Mouse (Mus musculus) myocyte (in vitro differentiated cells): ENCODE measurements around the gene Ddx41.

ENCODE experiments used
- E2F4 ChIP-seq: IDR thresholded peaks from one replicate; pipeline ENCODE4 v1.6.1; 2011; ENCODE audit warnings: mild to moderate bottlenecking, control low read depth, moderate library complexity; ENCODE audit not compliant: insufficient read depth
- MAX ChIP-seq: IDR thresholded peaks from one replicate; pipeline ENCODE4 v1.6.1; 2011; ENCODE audit warnings: low read depth, mild to moderate bottlenecking, control low read depth
- MYOD1 ChIP-seq, 3 experiments: IDR thresholded peaks; one replicate each; pipeline ENCODE4 v1.6.1; 2011; ENCODE audit warnings: control low read depth in 2 of 3, low read depth in 2 of 3, mild to moderate bottlenecking in 2 of 3, moderate library complexity in 1 of 3; ENCODE audit not compliant: insufficient read length in 2 of 3, control insufficient read depth in 1 of 3
- POLR2A ChIP-seq: IDR thresholded peaks from one replicate; pipeline ENCODE4 v1.6.1; 2011; ENCODE audit warnings: low read depth, mild to moderate bottlenecking, control low read depth, moderate library complexity; ENCODE audit not compliant: insufficient read length
- POLR2AphosphoS2 ChIP-seq: IDR thresholded peaks from one replicate; pipeline ENCODE4 v1.6.1; 2011; ENCODE audit warnings: low read depth, control low read depth; ENCODE audit not compliant: insufficient read length
- USF1 ChIP-seq: IDR thresholded peaks from one replicate; pipeline ENCODE4 v1.6.1; 2011; ENCODE audit warnings: low read depth, mild to moderate bottlenecking, control low read depth, moderate library complexity

DNA sequence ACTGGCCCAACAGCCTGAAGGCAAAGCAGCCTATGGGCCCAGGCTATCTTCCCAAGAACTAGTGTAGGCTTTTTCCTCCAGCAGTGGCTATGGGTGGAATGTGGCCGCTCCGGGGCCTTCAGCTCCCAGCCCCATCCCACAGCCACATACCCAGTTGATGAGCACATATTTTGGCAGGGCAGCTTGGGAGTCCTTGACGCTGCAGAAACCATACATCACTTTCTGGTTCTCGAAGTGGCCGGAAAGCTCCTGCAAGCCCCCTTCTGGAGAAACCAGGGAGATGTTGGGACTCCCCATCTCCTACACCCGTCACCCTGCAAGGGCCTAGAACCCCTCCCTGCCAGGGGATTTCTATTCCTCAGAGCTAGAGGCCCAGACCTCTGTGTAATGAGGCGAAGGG lies 53.9 kb downstream of the Ddx41 start:
- no peak for TF ChIP-seq POLR2A
- TF ChIP-seq USF1 = no peak
- no peak for TF ChIP-seq MAX
- no peak for TF ChIP-seq POLR2AphosphoS2
- TF ChIP-seq E2F4 = no peak
- TF ChIP-seq MYOD1 (IDR thresholded peaks at IDR 0.05; ENCODE audit: control insufficient read depth in 1 of 3, insufficient read length in 2 of 3, low read depth in 2 of 3) = no peak
